Mouse (Mus musculus): Measurements from ENCODE around the gene Mettl21a. TPM values are rescaled to one million over a fixed set of nuclear protein-coding genes. Genes with fewer than 3 reads are reported as not detected.

Gene Mettl21a
- polyA plus RNA-seq, 1 experiment, result not detected

GRCm38 (mm10) chr1:64617715-64617984 is 608 bp upstream of the Mettl21a start:
- WGBS, result under 1% methylated on average over 15 of the region's 15 CpGs
- H3K4me3 ChIP-seq (ENCODE audit: insufficient read depth, low read depth, low read length), result peak overlapping the region; percentile 82
- TF ChIP-seq CTCF (IDR thresholded peaks at IDR 0.05; ENCODE audit: insufficient read depth, low read depth, low read length) (peak; percentile 99), POLR2A (IDR thresholded peaks at IDR 0.05; ENCODE audit: insufficient read depth, low read depth, low read length) (no peak)
- H3K27ac ChIP-seq (ENCODE audit: insufficient read depth, low read depth, low read length), result peak overlapping the region; percentile 96
- H3K4me1 ChIP-seq (ENCODE audit: control insufficient read depth, insufficient read depth, low read length), result peaks cover 22% of the 10 kb centered on the region

GRCm38 (mm10) chr1:64616531-64616880 is 536 bp downstream of the Mettl21a start:
- H3K4me3 ChIP-seq (ENCODE audit: insufficient read depth, low read depth, low read length), result peak overlapping the region; percentile 82
- WGBS, result under 1% methylated on average over 8 of the region's 8 CpGs
- peaks cover 22% of the 10 kb centered on the region for H3K4me1 ChIP-seq (ENCODE audit: control insufficient read depth, insufficient read depth, low read length)
- TF ChIP-seq CTCF (IDR thresholded peaks at IDR 0.05; ENCODE audit: insufficient read depth, low read depth, low read length) (no peak), POLR2A (IDR thresholded peaks at IDR 0.05; ENCODE audit: insufficient read depth, low read depth, low read length) (no peak)
- H3K27ac ChIP-seq (ENCODE audit: insufficient read depth, low read depth, low read length), result peak overlapping the region; percentile 35

- TF ChIP-seq POLR2A (IDR thresholded peaks at IDR 0.05; ENCODE audit: insufficient read depth, low read depth, low read length) (no peak), CTCF (IDR thresholded peaks at IDR 0.05; ENCODE audit: insufficient read depth, low read depth, low read length) (no peak)
- Histone ChIP-seq H3K27ac (ENCODE audit: insufficient read depth, low read depth, low read length) (no peak overlapping the region), H3K4me1 (ENCODE audit: control insufficient read depth, insufficient read depth, low read length) (peaks cover 22% of the 10 kb centered on the region), H3K4me3 (ENCODE audit: insufficient read depth, low read depth, low read length) (peak overlapping the region; percentile 17; the same call in 1 of the 2 replicates)
- WGBS, result 48% methylated on average over 6 of the region's 6 CpGs
These were observed 966 bp downstream of the Mettl21a start for GRCm38 (mm10) chr1:64616076-64616475.

- Histone ChIP-seq H3K27ac (ENCODE audit: insufficient read depth, low read depth, low read length) (no peak overlapping the region), H3K4me1 (ENCODE audit: control insufficient read depth, insufficient read depth, low read length) (peaks cover 18% of the 10 kb centered on the region), H3K4me3 (ENCODE audit: insufficient read depth, low read depth, low read length) (no peak overlapping the region)
- no peak for TF ChIP-seq POLR2A (IDR thresholded peaks at IDR 0.05; ENCODE audit: insufficient read depth, low read depth, low read length)
- TF ChIP-seq CTCF (IDR thresholded peaks at IDR 0.05; ENCODE audit: insufficient read depth, low read depth, low read length), result no peak
- 73% methylated on average over 11 of the region's 11 CpGs for WGBS
These were observed 1.5 kb downstream of the Mettl21a start for GRCm38 (mm10) chr1:64615531-64615991.

- no peak overlapping the region for H3K4me3 ChIP-seq (ENCODE audit: insufficient read depth, low read depth, low read length)
- TF ChIP-seq POLR2A (IDR thresholded peaks at IDR 0.05; ENCODE audit: insufficient read depth, low read depth, low read length) (no peak), CTCF (IDR thresholded peaks at IDR 0.05; ENCODE audit: insufficient read depth, low read depth, low read length) (no peak)
- 82% methylated on average over 10 of the region's 10 CpGs for WGBS
- no peak overlapping the region for H3K27ac ChIP-seq (ENCODE audit: insufficient read depth, low read depth, low read length)
- H3K4me1 ChIP-seq (ENCODE audit: control insufficient read depth, insufficient read depth, low read length), result peaks cover 15% of the 10 kb centered on the region
These were observed 2.2 kb downstream of the Mettl21a start for GRCm38 (mm10) chr1:64614801-64615345.

- no peak overlapping the region for H3K27ac ChIP-seq (ENCODE audit: insufficient read depth, low read depth, low read length)
- H3K4me1 ChIP-seq (ENCODE audit: control insufficient read depth, insufficient read depth, low read length), result peaks cover 15% of the 10 kb centered on the region
- 77% methylated on average over 9 of the region's 9 CpGs for WGBS
- H3K4me3 ChIP-seq (ENCODE audit: insufficient read depth, low read depth, low read length), result no peak overlapping the region
- TF ChIP-seq CTCF (IDR thresholded peaks at IDR 0.05; ENCODE audit: insufficient read depth, low read depth, low read length), result no peak
- no peak for TF ChIP-seq POLR2A (IDR thresholded peaks at IDR 0.05; ENCODE audit: insufficient read depth, low read depth, low read length)
These were observed 2.7 kb downstream of the Mettl21a start for GRCm38 (mm10) chr1:64614311-64614710.

- WGBS, result 70% methylated on average over 9 of the region's 9 CpGs
- Histone ChIP-seq H3K4me3 (ENCODE audit: insufficient read depth, low read depth, low read length) (no peak overlapping the region), H3K4me1 (ENCODE audit: control insufficient read depth, insufficient read depth, low read length) (peaks cover 3% of the 10 kb centered on the region; the same call in 1 of the 2 replicates), H3K27ac (ENCODE audit: insufficient read depth, low read depth, low read length) (no peak overlapping the region)
- no peak for TF ChIP-seq POLR2A (IDR thresholded peaks at IDR 0.05; ENCODE audit: insufficient read depth, low read depth, low read length)
- TF ChIP-seq CTCF (IDR thresholded peaks at IDR 0.05; ENCODE audit: insufficient read depth, low read depth, low read length), result no peak
These were observed 7.1 kb downstream of the Mettl21a start for GRCm38 (mm10) chr1:64609976-64610375.

- Histone ChIP-seq H3K4me3 (ENCODE audit: insufficient read depth, low read depth, low read length) (no peak overlapping the region), H3K4me1 (ENCODE audit: control insufficient read depth, insufficient read depth, low read length) (peaks cover 2% of the 10 kb centered on the region; the same call in 1 of the 2 replicates), H3K27ac (ENCODE audit: insufficient read depth, low read depth, low read length) (no peak overlapping the region)
- no peak for TF ChIP-seq POLR2A (IDR thresholded peaks at IDR 0.05; ENCODE audit: insufficient read depth, low read depth, low read length)
- TF ChIP-seq CTCF (IDR thresholded peaks at IDR 0.05; ENCODE audit: insufficient read depth, low read depth, low read length), result no peak
- 74% methylated on average over 4 of the region's 4 CpGs for WGBS
These were observed 7.9 kb downstream of the Mettl21a start for GRCm38 (mm10) chr1:64609145-64609544.

GRCm38 (mm10) chr1:64603381-64603780 is 13.7 kb downstream of the Mettl21a start:
- Histone ChIP-seq H3K4me1 (ENCODE audit: control insufficient read depth, insufficient read depth, low read length) (no peaks in the 10 kb centered on the region), H3K4me3 (ENCODE audit: insufficient read depth, low read depth, low read length) (no peak overlapping the region), H3K27ac (ENCODE audit: insufficient read depth, low read depth, low read length) (no peak overlapping the region)
- WGBS, result 96% methylated on average over 5 of the region's 5 CpGs
- no peak for TF ChIP-seq CTCF (IDR thresholded peaks at IDR 0.05; ENCODE audit: insufficient read depth, low read depth, low read length)
- TF ChIP-seq POLR2A (IDR thresholded peaks at IDR 0.05; ENCODE audit: insufficient read depth, low read depth, low read length), result no peak

All from olfactory bulb, adult 2 months (tissue).